Mouse (Mus musculus) heart, embryonic 11.5 days (tissue): ENCODE measurements at regions not wholly inside any gene's neighbourhood (a gene's known extent, or its start where the extent isn't known, plus 50 kb on each side); places are given as distances from the start of the nearest gene placed in this dataset.

Experiments used
- ATAC-seq: fragments of 200-750 bp; cut with Nextera tagmentation; replicated peaks from 2 replicates; pipeline ENCODE4 v1.8.0; 2017; ENCODE audit warnings: moderate library complexity; ENCODE audit not compliant: insufficient number of reproducible peaks, low FRiP score, low TSS enrichment
- H3K27ac ChIP-seq: fragments of 300-500 bp; sonication (generic); 2 replicates; pipeline ENCODE4 v1.5.1; 2014; ENCODE audit warnings: mild to moderate bottlenecking, low read depth, low read length
- H3K27me3 ChIP-seq: fragments of 300-500 bp; sonication (generic); 2 replicates; pipeline ENCODE4 v1.6.1; 2014; ENCODE audit warnings: mild to moderate bottlenecking, low read length, mixed read lengths; ENCODE audit not compliant: control insufficient read depth, insufficient read depth
- H3K36me3 ChIP-seq: fragments of 300-500 bp; sonication (generic); 2 replicates; pipeline ENCODE4 v1.6.1; 2014; ENCODE audit warnings: mild to moderate bottlenecking, low read length, moderate library complexity, mixed read lengths; ENCODE audit not compliant: control insufficient read depth, insufficient read depth
- H3K4me1 ChIP-seq: fragments of 300-500 bp; sonication (generic); 2 replicates; pipeline ENCODE4 v1.6.1; 2014; ENCODE audit warnings: low read length; ENCODE audit not compliant: control insufficient read depth, insufficient read depth
- H3K4me2 ChIP-seq: fragments of 300-500 bp; sonication (generic); 2 replicates; pipeline ENCODE4 v1.6.1; 2014; ENCODE audit warnings: mild to moderate bottlenecking, moderate library complexity
- H3K4me3 ChIP-seq: fragments of 300-500 bp; sonication (generic); 2 replicates; pipeline ENCODE4 v1.5.1; 2014; ENCODE audit warnings: low read depth, low read length
- H3K9ac ChIP-seq: fragments of 300-500 bp; sonication (generic); 2 replicates; pipeline ENCODE4 v1.6.1; 2014; ENCODE audit warnings: mild to moderate bottlenecking, low read depth, low read length, moderate library complexity
- H3K9me3 ChIP-seq: fragments of 300-500 bp; sonication (generic); replicated peaks from 2 replicates; pipeline ENCODE4 v1.6.1; 2016; ENCODE audit warnings: low read length; ENCODE audit not compliant: control insufficient read depth
- WGBS: fragments of 180-500 bp; shearing (Covaris S2); extraction: QIAGEN DNeasy Blood & Tissue Kit; methylation state at CpG from one replicate; pipeline ENCODE4 v1.1.7; 2014; ENCODE audit not compliant: insufficient replicate concordance; 5-methylcytosine and 5-hydroxymethylcytosine counted together

DNA sequence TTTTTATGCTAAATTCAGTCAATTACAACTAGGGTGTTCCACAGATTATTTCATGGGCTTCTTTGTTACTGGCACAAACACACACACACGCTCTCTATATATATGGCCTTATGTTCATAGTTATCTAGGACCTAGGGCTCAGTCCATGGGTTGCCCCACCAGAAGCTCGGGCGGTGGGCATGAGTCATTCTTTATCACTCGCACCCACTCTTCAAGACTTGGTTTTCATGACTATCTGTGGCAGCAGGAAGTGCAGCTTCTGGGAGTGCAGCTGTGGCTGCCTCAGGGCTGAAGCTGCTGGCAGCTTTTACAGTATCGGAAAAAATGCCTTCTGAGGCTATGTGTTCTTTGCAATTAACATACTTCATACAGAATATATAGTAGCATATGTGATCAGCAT lies 198.7 kb downstream of the Ipo11 start:
- Histone ChIP-seq H3K4me2 (no peak overlapping the region), H3K4me1 (no peaks in the 10 kb centered on the region), H3K9ac (no peak overlapping the region), H3K36me3 (no peaks in the 10 kb centered on the region), H3K27ac (no peak overlapping the region), H3K27me3 (no peaks in the 10 kb centered on the region), H3K9me3 (no peaks in the 10 kb centered on the region), H3K4me3 (no peak overlapping the region)
- ATAC-seq: no peak
- WGBS: 61% methylated on average over 5 of the region's 5 CpGs

DNA sequence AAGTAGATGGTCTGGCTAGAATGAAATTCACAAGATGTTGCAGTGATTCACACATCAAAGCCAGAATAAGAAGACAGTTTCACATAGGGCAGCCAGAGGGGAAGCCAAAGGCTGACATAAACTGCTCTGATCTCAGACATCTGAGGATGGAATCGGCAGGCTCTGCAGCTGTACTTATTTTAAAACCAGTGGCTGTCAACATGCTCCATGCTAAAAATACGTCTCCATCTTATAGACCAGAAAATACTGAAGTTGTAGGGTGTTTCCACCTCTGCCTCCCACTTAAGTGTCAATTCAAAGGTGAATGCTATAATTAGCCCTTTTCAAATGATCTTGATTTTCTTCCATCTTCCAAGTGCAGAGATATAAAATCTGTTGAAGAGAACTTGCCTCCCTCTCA lies 202.4 kb downstream of the Ipo11 start:
- Histone ChIP-seq H3K4me1 (no peaks in the 10 kb centered on the region), H3K27ac (no peak overlapping the region), H3K4me3 (no peak overlapping the region), H3K4me2 (no peak overlapping the region), H3K27me3 (no peaks in the 10 kb centered on the region), H3K9ac (no peak overlapping the region), H3K36me3 (no peaks in the 10 kb centered on the region), H3K9me3 (no peaks in the 10 kb centered on the region)
- 66% methylated on average over 2 of the region's 2 CpGs for WGBS
- ATAC-seq: no peak

DNA sequence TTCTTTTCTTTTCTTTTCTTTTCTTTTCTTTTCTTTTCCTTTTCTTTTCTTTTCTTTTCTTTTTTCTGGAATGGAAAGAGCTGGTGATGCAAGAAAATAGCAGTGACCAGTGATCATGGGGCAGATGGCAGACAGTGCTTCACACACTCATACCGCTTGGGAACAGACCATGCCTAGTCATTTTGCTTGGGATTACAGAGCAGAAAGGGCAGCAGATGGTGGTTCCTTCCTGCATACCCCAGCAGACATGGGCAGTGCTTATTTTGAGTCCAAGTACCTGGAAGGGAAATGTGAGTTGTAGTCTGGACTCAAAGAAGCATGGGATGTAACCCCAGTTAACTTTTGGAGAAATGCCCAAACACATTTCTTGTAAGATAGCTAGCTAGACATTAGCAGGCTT lies 203.9 kb downstream of the Ipo11 start:
- Histone ChIP-seq H3K4me3 (no peak overlapping the region), H3K27ac (no peak overlapping the region), H3K4me2 (no peak overlapping the region), H3K9me3 (no peaks in the 10 kb centered on the region), H3K9ac (no peak overlapping the region), H3K27me3 (no peaks in the 10 kb centered on the region), H3K36me3 (no peaks in the 10 kb centered on the region), H3K4me1 (no peaks in the 10 kb centered on the region)
- WGBS: 91% methylated on average over 1 of the region's 1 CpGs
- no peak for ATAC-seq

DNA sequence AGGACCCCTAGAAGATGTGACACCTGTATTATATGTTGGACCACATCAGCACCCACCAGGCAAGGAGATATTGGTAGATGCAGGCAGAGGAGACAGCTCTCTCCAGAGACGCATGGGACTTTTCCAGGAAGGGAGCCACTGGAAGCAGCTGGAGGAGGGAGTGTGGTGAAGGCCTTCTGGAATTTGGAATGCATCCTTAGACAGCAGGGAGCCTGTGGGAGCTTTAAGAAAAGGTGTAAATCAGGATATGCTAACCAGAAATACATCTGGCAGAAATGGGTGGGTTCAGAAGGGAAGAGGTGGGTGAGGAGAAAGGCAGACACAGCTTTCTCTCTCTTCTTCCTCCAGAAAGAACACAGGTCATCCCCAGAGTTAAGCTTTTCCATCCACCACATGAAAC lies 213.4 kb downstream of the Ipo11 start:
- Histone ChIP-seq H3K4me1 (no peaks in the 10 kb centered on the region), H3K4me3 (no peak overlapping the region), H3K9me3 (no peaks in the 10 kb centered on the region), H3K4me2 (no peak overlapping the region), H3K9ac (no peak overlapping the region), H3K27me3 (no peaks in the 10 kb centered on the region), H3K36me3 (no peaks in the 10 kb centered on the region), H3K27ac (no peak overlapping the region)
- ATAC-seq: no peak
- 67% methylated on average over 1 of the region's 1 CpGs for WGBS

DNA sequence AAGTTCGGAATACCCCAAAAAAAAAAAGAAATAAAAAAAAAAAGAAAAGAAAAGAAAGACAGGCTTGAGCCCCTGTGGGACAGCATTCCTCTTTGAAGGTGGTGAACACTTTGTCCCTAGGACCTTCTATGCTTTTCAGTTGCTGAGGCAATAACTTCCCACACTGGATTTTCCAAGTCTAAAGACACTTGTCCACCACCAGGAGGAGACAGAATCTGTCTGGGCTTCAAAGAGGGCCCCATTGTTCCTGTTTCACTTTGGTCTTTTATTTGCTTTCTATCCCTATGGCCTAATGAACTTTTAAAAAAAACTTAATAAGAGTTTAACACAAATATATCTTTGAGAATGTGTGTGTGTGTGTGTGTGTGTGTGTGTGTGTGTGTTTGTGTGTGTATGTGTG lies 215.6 kb downstream of the Ipo11 start:
- no peak overlapping the region for H3K4me2 ChIP-seq
- 87% methylated on average over 1 of the region's 1 CpGs for WGBS
- no peak overlapping the region for H3K27ac ChIP-seq
- no peak overlapping the region for H3K9ac ChIP-seq
- ATAC-seq: no peak
- H3K36me3 ChIP-seq: no peaks in the 10 kb centered on the region
- H3K27me3 ChIP-seq: no peaks in the 10 kb centered on the region
- no peaks in the 10 kb centered on the region for H3K4me1 ChIP-seq
- no peak overlapping the region for H3K4me3 ChIP-seq
- H3K9me3 ChIP-seq: no peaks in the 10 kb centered on the region

DNA sequence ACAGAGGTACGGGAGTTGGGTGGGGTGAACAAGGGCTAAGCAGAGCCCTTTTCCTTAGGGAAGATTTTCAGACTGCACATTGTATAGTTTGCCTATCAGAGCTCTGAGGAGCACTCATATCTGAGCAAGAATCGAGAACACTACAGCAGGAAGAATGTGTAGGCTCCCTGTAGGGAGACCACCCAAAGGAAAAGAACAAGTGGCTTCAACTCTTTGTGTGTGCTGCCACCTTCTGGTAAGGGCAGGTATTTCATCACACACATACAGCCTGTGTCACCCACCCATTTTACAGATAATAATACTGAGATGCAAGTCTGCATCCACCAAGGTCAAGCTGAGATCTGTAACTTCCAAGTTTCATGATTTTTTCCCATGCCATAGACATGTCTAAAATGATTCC lies 221.0 kb downstream of the Ipo11 start:
- Histone ChIP-seq H3K9ac (no peak overlapping the region), H3K9me3 (no peaks in the 10 kb centered on the region), H3K27ac (no peak overlapping the region), H3K4me1 (no peaks in the 10 kb centered on the region), H3K27me3 (no peaks in the 10 kb centered on the region), H3K4me3 (no peak overlapping the region), H3K36me3 (no peaks in the 10 kb centered on the region), H3K4me2 (no peak overlapping the region)
- WGBS: 45% methylated on average over 2 of the region's 2 CpGs
- ATAC-seq: peak; percentile 35; the same call in 1 of the 2 replicates

DNA sequence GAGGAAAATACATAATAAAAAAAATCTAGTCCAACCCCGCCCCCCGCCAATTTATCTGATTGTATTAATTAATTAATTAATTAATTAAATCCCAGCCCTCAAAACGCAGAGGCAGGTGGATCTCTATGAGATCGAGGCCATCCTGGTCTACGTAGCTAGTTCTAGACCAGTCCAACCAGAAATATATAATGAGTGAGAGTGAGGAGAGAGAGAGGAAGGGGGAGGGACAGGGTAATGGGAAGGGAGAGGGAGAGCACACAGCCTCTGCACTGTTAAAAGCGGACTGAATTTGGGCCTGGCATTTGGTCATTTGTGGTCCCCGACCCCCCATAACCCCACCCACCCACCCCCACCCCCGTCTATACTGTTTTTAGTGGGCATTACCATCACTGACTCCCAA lies 221.5 kb downstream of the Ipo11 start:
- no peaks in the 10 kb centered on the region for H3K27me3 ChIP-seq
- WGBS: 72% methylated on average over 8 of the region's 8 CpGs

DNA sequence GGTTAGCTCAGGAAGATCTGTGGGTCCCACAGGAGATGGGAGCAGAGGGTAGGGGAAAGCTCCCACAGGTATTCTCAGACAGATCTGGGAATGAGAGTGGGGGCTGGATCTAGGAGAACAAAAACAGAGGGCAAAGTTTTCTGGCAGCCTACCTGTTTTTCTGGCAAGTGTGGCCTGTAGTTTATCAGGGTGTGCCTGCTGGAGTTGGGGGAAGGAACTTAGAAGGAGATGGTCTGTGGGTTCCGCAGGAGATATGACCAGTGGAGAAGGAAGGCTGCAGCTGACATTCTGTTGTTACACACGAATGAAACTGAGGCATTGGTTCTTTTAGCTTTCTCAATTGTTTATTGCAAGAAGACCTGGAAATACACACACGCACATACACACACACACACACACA lies 226.2 kb downstream of the Ipo11 start:
- H3K4me2 ChIP-seq: no peak overlapping the region
- no peaks in the 10 kb centered on the region for H3K9me3 ChIP-seq
- H3K4me3 ChIP-seq: no peak overlapping the region
- no peak overlapping the region for H3K9ac ChIP-seq
- 75% methylated on average over 3 of the region's 3 CpGs for WGBS
- no peaks in the 10 kb centered on the region for H3K27me3 ChIP-seq
- H3K36me3 ChIP-seq: no peaks in the 10 kb centered on the region
- no peak for ATAC-seq
- H3K27ac ChIP-seq: no peak overlapping the region
- no peaks in the 10 kb centered on the region for H3K4me1 ChIP-seq

More for the DNA sequence above, 221.5 kb downstream of the Ipo11 start:
- Histone ChIP-seq H3K4me2 (no peak overlapping the region), H3K36me3 (no peaks in the 10 kb centered on the region), H3K9ac (no peak overlapping the region), H3K4me1 (no peaks in the 10 kb centered on the region), H3K4me3 (no peak overlapping the region), H3K9me3 (no peaks in the 10 kb centered on the region), H3K27ac (no peak overlapping the region)
- ATAC-seq: 0 out of 2 replicates have a peak, but pooled peaks have one; percentile 24

DNA sequence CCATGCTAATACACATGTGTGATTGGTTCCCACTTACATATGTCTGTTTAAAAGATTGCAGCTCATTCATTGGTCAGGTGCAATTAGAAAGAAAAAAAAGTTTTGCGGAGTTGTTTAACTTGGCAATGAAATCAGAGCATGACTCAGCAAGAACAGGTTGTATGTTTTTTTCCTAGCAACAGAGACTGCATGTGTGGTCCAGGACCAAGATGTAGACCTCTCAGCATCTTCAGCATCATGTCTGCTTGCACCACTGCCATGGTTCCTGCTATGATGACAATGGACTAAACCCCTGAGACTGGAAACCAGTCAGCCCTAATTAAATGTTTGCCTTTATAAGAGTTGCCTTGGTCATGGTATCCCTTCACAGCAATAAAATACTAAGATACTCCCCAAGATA lies 236.4 kb downstream of the Ipo11 start:
- Histone ChIP-seq H3K4me3 (no peak overlapping the region), H3K4me2 (no peak overlapping the region), H3K4me1 (no peaks in the 10 kb centered on the region), H3K9me3 (no peaks in the 10 kb centered on the region), H3K36me3 (no peaks in the 10 kb centered on the region), H3K27me3 (no peaks in the 10 kb centered on the region), H3K9ac (no peak overlapping the region), H3K27ac (no peak overlapping the region)
- 98% methylated on average over 1 of the region's 1 CpGs for WGBS
- ATAC-seq: no peak
